Mouse (Mus musculus) neural tube, embryonic 11.5 days (tissue): ENCODE data around the gene Nat8f4. TPM values are rescaled to one million over a fixed set of nuclear protein-coding genes. Genes with fewer than 3 reads are reported as not detected.
"Not testable (repeated sequence)": the region's sequence is repeated elsewhere in the genome, so short reads cannot be mapped to it uniquely, and the experiment has no call there.

Experiments
- ATAC-seq: fragments of 200-750 bp; cut with Nextera tagmentation; 2 replicates; pipeline ENCODE4 v1.8.0; 2017; ENCODE audit warnings: moderate number of reproducible peaks, mild to moderate bottlenecking, moderate TSS enrichment, moderate library complexity; ENCODE audit not compliant: insufficient read depth, low FRiP score, low TSS enrichment
- DNase-seq: peaks from one replicate; pipeline ENCODE4 v3.0.0-alpha.2; 2015; ENCODE audit warnings: low spot score
- H3K27ac ChIP-seq: fragments of 300-500 bp; sonication (generic); 2 replicates; pipeline ENCODE4 v1.5.1; 2014; ENCODE audit warnings: low read depth, mild to moderate bottlenecking, low read length
- H3K27me3 ChIP-seq: fragments of 300-500 bp; sonication (generic); 2 replicates; pipeline ENCODE4 v1.6.1; 2014; ENCODE audit warnings: mild to moderate bottlenecking, low read length, mixed read lengths; ENCODE audit not compliant: control insufficient read depth, insufficient read depth
- H3K36me3 ChIP-seq: fragments of 300-500 bp; sonication (generic); 2 replicates; pipeline ENCODE4 v1.6.1; 2014; ENCODE audit warnings: mild to moderate bottlenecking, low read length, moderate library complexity, mixed read lengths; ENCODE audit not compliant: control insufficient read depth, insufficient read depth
- H3K4me1 ChIP-seq: fragments of 300-500 bp; sonication (generic); 2 replicates; pipeline ENCODE4 v1.6.1; 2014; ENCODE audit warnings: low read length, mixed read lengths; ENCODE audit not compliant: control insufficient read depth, insufficient read depth
- H3K4me2 ChIP-seq: fragments of 300-500 bp; sonication (generic); 2 replicates; pipeline ENCODE4 v1.6.1; 2014; ENCODE audit warnings: low read depth, mild to moderate bottlenecking, moderate library complexity
- H3K4me3 ChIP-seq: fragments of 300-500 bp; sonication (generic); 2 replicates; pipeline ENCODE4 v1.5.1; 2014; ENCODE audit warnings: low read depth, low read length
- H3K9ac ChIP-seq: fragments of 300-500 bp; sonication (generic); 2 replicates; pipeline ENCODE4 v1.6.1; 2014; ENCODE audit warnings: mild to moderate bottlenecking, low read length
- H3K9me3 ChIP-seq: fragments of 300-500 bp; sonication (generic); 2 replicates; pipeline ENCODE4 v1.6.1; 2016; ENCODE audit warnings: low read length; ENCODE audit not compliant: control insufficient read depth
- WGBS: fragments of 180-500 bp; shearing (Covaris S2); extraction: QIAGEN DNeasy Blood & Tissue Kit; methylation state at CpG from one replicate; pipeline ENCODE4 v1.1.7; 2014; 5-methylcytosine and 5-hydroxymethylcytosine counted together
- polyA plus RNA-seq: library from polyadenylated mRNA; unstranded; fragments of >200 nt; fragmentation: Nextera tagmentation; extraction: Ambion mirVana; gene quantifications from 2 replicates; pipeline ENCODE4 v1.2.1, GENCODE M21; 2014

Gene Nat8f4
- polyA plus RNA-seq, 1 experiment from 2014 or later: 4.7 TPM

GRCm38 (mm10) chr6:85911587-85911986, 6.9 kb upstream of the Nat8f4 start, which contains the start of gene Tprkb:
Tprkb (plus strand) TSS chr6:85911865.
- DNase-seq: no peak
- Histone ChIP-seq H3K4me1 (0 out of 2 replicates have a peak, but pooled peaks cover 2% of the 10 kb centered on the region), H3K27ac (no peak within 1 kb of the TSS), H3K4me2 (no peak within 1 kb of the TSS), H3K27me3 (no peaks in the 10 kb centered on the region), H3K9ac (no peak within 1 kb of the TSS), H3K36me3 (no peaks in the 10 kb centered on the region), H3K9me3 (no peaks in the 10 kb centered on the region), H3K4me3 (no peak within 1 kb of the TSS)
- ATAC-seq: no peak
- 87% methylated on average over 3 of the region's 3 CpGs for WGBS

- no peak overlapping the region for H3K4me2 ChIP-seq
- WGBS: 98% methylated on average over 1 of the region's 1 CpGs
- no peak overlapping the region for H3K9ac ChIP-seq
- ATAC-seq (no peak), DNase-seq (no peak)
- no peaks in the 10 kb centered on the region for H3K9me3 ChIP-seq
- H3K27ac ChIP-seq: no peak overlapping the region
- H3K36me3 ChIP-seq: no peaks in the 10 kb centered on the region
- H3K4me3 ChIP-seq: no peak overlapping the region
- no peaks in the 10 kb centered on the region for H3K27me3 ChIP-seq
- H3K4me1 ChIP-seq: no peaks in the 10 kb centered on the region
Observed at GRCm38 (mm10) chr6:85909704-85910103, 5.0 kb upstream of the Nat8f4 start.

- H3K4me3 ChIP-seq: no peak overlapping the region
- no peak overlapping the region for H3K9ac ChIP-seq
- H3K4me2 ChIP-seq: no peak overlapping the region
- ATAC-seq (no peak), DNase-seq (no peak)
- H3K4me1 ChIP-seq: no peaks in the 10 kb centered on the region
- no peaks in the 10 kb centered on the region for H3K27me3 ChIP-seq
- H3K27ac ChIP-seq: no peak overlapping the region
- WGBS: 74% methylated on average over 3 of the region's 3 CpGs
- H3K36me3 ChIP-seq: no peaks in the 10 kb centered on the region
- no peaks in the 10 kb centered on the region for H3K9me3 ChIP-seq
Observed at GRCm38 (mm10) chr6:85908341-85908740, 3.7 kb upstream of the Nat8f4 start.

GRCm38 (mm10) chr6:85906911-85907351, 2.2 kb upstream of the Nat8f4 start:
- H3K4me1 ChIP-seq, H3K27me3 ChIP-seq, H3K4me2 ChIP-seq, H3K9ac ChIP-seq, H3K27ac ChIP-seq, ATAC-seq, H3K9me3 ChIP-seq, DNase-seq, H3K36me3 ChIP-seq, H3K4me3 ChIP-seq: not testable (repeated sequence)
- WGBS: 69% methylated on average over 2 of the region's 2 CpGs

DNA sequence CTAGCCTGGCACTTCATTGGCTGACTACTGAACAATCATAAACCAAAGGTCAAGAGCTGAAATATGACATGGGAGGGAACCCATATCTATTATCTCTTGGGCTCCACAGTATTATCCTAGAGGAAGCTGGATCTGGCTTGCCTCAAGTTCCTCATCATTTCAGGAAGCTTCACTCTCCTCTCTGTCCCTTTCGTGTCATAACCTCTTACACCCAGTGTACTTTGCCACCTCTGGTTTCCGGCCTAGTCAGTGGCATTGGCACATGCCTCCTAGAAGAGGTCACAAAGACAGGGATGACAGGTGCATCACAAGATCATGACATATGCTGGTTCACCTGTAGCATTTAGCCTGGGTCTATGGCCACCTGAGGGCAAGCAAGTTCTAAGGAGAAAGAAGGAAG, 2.4 kb downstream of the Nat8f4 start:
- H3K4me2 ChIP-seq: no peak overlapping the region
- DNase-seq (no peak), ATAC-seq (no peak)
- H3K36me3 ChIP-seq: no peaks in the 10 kb centered on the region
- no peaks in the 10 kb centered on the region for H3K4me1 ChIP-seq
- 96% methylated on average over 2 of the region's 2 CpGs for WGBS
- no peaks in the 10 kb centered on the region for H3K9me3 ChIP-seq
- H3K9ac ChIP-seq: no peak overlapping the region
- no peak overlapping the region for H3K27ac ChIP-seq
- H3K4me3 ChIP-seq: no peak overlapping the region
- no peaks in the 10 kb centered on the region for H3K27me3 ChIP-seq

DNA sequence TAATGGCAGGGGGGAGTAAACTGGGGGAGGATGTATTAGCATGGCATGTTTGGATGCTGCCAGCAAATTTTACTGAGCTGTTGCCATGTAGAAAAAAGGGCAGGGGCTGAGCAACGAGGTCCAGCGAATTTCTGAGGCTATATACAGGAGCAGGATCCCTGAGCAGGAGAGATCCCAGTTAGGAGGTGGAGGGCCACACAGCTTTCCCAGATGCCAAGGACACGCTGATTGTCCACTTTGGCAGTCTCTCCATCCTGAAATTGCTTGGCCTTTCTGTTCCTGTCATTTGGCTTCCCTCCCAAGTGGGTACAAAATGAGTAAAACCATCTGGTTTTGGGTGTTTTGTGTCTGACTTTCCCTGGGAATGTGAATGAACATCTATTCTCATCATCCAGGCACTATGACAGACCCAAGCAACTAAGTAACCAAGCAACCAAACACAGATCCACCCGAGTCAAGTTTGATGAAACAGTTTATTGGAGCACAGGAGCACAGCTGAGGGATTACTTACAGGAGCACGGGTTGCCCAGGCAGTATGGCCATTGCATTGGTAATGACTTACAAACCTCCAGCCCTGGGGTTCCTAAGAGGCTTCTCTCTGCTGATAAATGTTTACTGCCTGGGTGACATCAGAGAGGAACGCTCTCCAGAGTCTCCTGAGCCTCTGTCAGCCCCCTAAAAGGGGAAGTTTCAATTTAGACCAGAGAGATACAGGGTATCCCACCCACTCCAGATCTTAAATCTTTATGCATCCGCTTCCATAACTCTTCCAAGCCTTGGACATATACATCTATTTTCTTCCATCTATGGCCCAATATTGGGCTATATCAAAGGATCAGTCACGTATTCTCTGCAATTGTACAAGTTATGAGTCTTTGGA, 5.8 kb downstream of the Nat8f4 start:
- DNase-seq, H3K27me3 ChIP-seq, H3K9me3 ChIP-seq, H3K36me3 ChIP-seq, ATAC-seq, H3K4me1 ChIP-seq, H3K9ac ChIP-seq, H3K27ac ChIP-seq, H3K4me2 ChIP-seq, H3K4me3 ChIP-seq: not testable (repeated sequence)
- WGBS: 82% methylated on average over 7 of the region's 8 CpGs

- not testable (repeated sequence) for H3K27me3 ChIP-seq, H3K4me3 ChIP-seq, ATAC-seq, H3K27ac ChIP-seq, H3K36me3 ChIP-seq, H3K4me1 ChIP-seq, DNase-seq, H3K4me2 ChIP-seq, H3K9me3 ChIP-seq, H3K9ac ChIP-seq
- 73% methylated on average over 25 of the region's 25 CpGs for WGBS
Observed at GRCm38 (mm10) chr6:85895061-85895648, 9.5 kb downstream of the Nat8f4 start.

DNA sequence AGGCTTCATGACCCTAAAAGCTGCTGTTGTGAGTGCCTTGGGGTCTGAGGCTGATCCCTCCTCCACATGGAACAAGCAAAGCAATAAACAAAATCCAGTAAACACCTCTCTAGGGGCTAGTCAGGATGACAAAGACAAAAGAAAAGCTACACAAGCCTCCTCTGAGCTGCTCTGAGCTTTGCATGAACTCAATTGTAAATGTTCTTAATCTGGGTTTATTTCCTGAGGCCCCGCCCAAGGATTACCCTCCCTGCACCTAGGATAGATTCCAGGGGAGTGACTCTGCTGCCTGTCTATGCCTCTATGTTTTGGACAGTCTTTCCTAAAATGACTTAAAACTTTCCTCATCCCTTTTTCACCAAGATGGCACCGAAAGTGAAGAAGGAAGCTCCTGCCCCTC, 15.7 kb downstream of the Nat8f4 start:
- DNase-seq: no peak
- H3K27me3 ChIP-seq: no peaks in the 10 kb centered on the region
- H3K4me3 ChIP-seq: no peak overlapping the region
- H3K36me3 ChIP-seq: no peaks in the 10 kb centered on the region
- no peaks in the 10 kb centered on the region for H3K4me1 ChIP-seq
- no peak overlapping the region for H3K27ac ChIP-seq
- no peak overlapping the region for H3K4me2 ChIP-seq
- WGBS: 94% methylated on average over 2 of the region's 2 CpGs
- H3K9me3 ChIP-seq: no peaks in the 10 kb centered on the region
- H3K9ac ChIP-seq: no peak overlapping the region
- no peak for ATAC-seq

- no peaks in the 10 kb centered on the region for H3K9me3 ChIP-seq
- no peaks in the 10 kb centered on the region for H3K4me1 ChIP-seq
- no peak overlapping the region for H3K4me3 ChIP-seq
- no peak overlapping the region for H3K4me2 ChIP-seq
- H3K9ac ChIP-seq: no peak overlapping the region
- DNase-seq: no peak
- no peak for ATAC-seq
- no peaks in the 10 kb centered on the region for H3K27me3 ChIP-seq
- H3K27ac ChIP-seq: no peak overlapping the region
- 85% methylated on average over 1 of the region's 1 CpGs for WGBS
- no peaks in the 10 kb centered on the region for H3K36me3 ChIP-seq
Observed at GRCm38 (mm10) chr6:85884311-85884710, 20.4 kb downstream of the Nat8f4 start.
